Mouse (Mus musculus) G1E (cell line): ENCODE results near the gene Tldc2.

Source experiments
- CTCF ChIP-seq: IDR thresholded peaks from 2 replicates; pipeline ENCODE4 v1.5.1; 2012; ENCODE audit warnings: low read depth, low read length, inconsistent platforms, mixed read lengths
- GATA1 ChIP-seq: IDR thresholded peaks from 2 replicates; pipeline ENCODE4 v1.6.1; 2012; ENCODE audit warnings: borderline replicate concordance, low read length, inconsistent platforms, mixed read lengths
- GATA2 ChIP-seq: IDR thresholded peaks from 2 replicates; pipeline ENCODE4 v1.6.1; 2012; ENCODE audit warnings: low read depth, low read length, inconsistent platforms, borderline replicate concordance
- TAL1 ChIP-seq: conservative IDR thresholded peaks from 2 replicates; pipeline ENCODE4 v1.6.1; 2012; ENCODE audit warnings: low read depth, low read length, inconsistent platforms, mixed read lengths

DNA sequence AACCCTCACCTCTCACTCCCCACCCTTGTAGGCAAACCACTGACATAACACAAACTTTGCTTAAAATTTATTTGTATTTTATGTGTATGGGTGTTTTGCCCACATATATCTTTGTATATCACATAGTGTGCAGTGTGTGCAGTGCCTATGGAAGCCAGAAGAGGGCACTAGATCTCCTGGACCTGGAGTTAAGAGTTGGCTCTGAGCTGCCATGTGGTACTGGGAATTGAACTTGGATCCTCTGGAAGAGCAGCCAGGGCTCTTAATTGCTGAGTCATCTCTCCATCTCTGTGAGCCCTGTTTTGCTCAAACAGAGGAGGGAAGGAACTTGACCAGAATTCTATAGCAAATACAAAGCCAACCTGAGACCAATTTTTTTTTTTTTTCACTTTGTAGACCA is 42.9 kb upstream of the Tldc2 start:
- TF ChIP-seq CTCF (no peak), TAL1 (no peak), GATA2 (no peak), GATA1 (no peak)
